Mouse (Mus musculus) heart, adult 2 months (tissue): ENCODE data around the gene Gba. TPM values are rescaled to one million over a fixed set of nuclear protein-coding genes. Genes with fewer than 3 reads are reported as not detected.
A peak's percentile ranks its signal among the peaks of the same experiment; 100 is the strongest.

Experiments used
- DNase-seq, 2 experiments: peaks; one replicate each; pipeline ENCODE4 v3.0.0; 2021
- H3K27ac ChIP-seq: fragments of 200-600 bp; 2 replicates; pipeline ENCODE4 v1.8.1; 2022
- H3K27me3 ChIP-seq: fragments of 200-500 bp; 2 replicates; pipeline ENCODE4 v1.6.1; 2012; ENCODE audit warnings: mild to moderate bottlenecking, low read length, inconsistent platforms, mixed read lengths; ENCODE audit not compliant: control insufficient read depth, insufficient read depth
- H3K36me3 ChIP-seq: fragments of 200-500 bp; 2 replicates; pipeline ENCODE4 v1.6.1; 2012; ENCODE audit warnings: low read length, inconsistent platforms; ENCODE audit not compliant: control insufficient read depth, insufficient read depth
- H3K4me1 ChIP-seq: fragments of 200-500 bp; 2 replicates; pipeline ENCODE4 v1.6.1; 2011; ENCODE audit warnings: low read length; ENCODE audit not compliant: control insufficient read depth, insufficient read depth
- H3K4me3 ChIP-seq: fragments of 200-600 bp; 2 replicates; pipeline ENCODE4 v1.8.1; 2022
- H3K79me2 ChIP-seq: fragments of 200-500 bp; replicated peaks from 2 replicates; pipeline ENCODE4 v1.6.1; 2012; ENCODE audit warnings: mild to moderate bottlenecking, inconsistent platforms, low read length, moderate library complexity, mixed read lengths; ENCODE audit not compliant: control insufficient read depth, insufficient read depth
- H3K9ac ChIP-seq: fragments of 200-500 bp; 2 replicates; pipeline ENCODE4 v1.6.1; 2012; ENCODE audit warnings: low read depth, mild to moderate bottlenecking, control low read depth, inconsistent platforms, low read length, mixed read lengths
- CTCF ChIP-seq: fragments of 200-600 bp; IDR thresholded peaks from 2 replicates; pipeline ENCODE4 v1.8.1; 2022; ENCODE audit warnings: antibody characterized with exemption, mild to moderate bottlenecking, moderate library complexity
- EP300 ChIP-seq: fragments of 200-500 bp; IDR thresholded peaks from 2 replicates; pipeline ENCODE4 v1.6.1; 2011; ENCODE audit warnings: low read depth, low read length, control low read depth; ENCODE audit not compliant: insufficient read depth
- POLR2A ChIP-seq: fragments of 200-500 bp; IDR thresholded peaks from 2 replicates; pipeline ENCODE4 v1.6.1; 2011; ENCODE audit warnings: mild to moderate bottlenecking, low read depth, low read length, control low read depth; ENCODE audit not compliant: insufficient read depth
- WGBS: fragments of 180-500 bp; shearing (Covaris S2); methylation state at CpG from one replicate; pipeline ENCODE4 v1.1.7; 2018; 5-methylcytosine and 5-hydroxymethylcytosine counted together
- intact Hi-C: fragments of 180-260 bp; cut with DNase I; formaldehyde crosslinking; loops from one replicate; pipeline ENCODE4 v1.15.1; 2025
- polyA plus RNA-seq: library from polyadenylated mRNA; depleted of rRNA; stranded (reverse); fragments of >200 nt; gene quantifications from 2 replicates; pipeline ENCODE4 v1.2.3, GENCODE M21; 2012
- total RNA-seq, 2 experiments: library from RNA; stranded (reverse); gene quantifications; 2 replicates each; pipeline ENCODE4 v1.2.3; 2021

The Gba gene
- total and polyA plus RNA-seq, 3 experiments = 19.9 to 26.3 (median 20.4) TPM

DNA sequence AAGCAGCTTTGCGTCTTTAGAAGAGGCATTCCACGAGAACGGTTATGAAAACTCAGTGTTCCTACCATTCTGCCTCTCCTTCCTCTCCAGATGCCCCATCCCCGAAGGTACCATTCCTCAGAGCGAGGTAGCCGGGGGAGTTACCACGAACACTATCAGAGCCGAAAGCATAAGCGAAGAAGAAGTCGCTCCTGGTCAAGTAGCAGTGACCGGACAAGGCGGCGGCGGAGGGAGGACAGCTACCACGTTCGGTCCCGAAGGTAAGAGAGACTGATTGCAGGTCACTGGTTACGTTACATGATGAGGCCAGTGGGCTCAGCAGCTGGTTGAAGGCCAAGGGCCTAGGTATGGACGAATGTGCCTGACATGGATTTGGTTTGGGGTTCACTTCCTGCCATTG, 35.8 kb upstream of the Gba start:
- TF ChIP-seq POLR2A (no peak), EP300 (no peak), CTCF (no peak)
- DNase-seq = no peak
- intact Hi-C loops = loop anchor here (10.0 kb wide), 1 partner anchor 222 kb away; no protein-coding TSS in a partner anchor
- H3K4me3 ChIP-seq = no peak overlapping the region
- 89% methylated on average over 19 of the region's 19 CpGs for WGBS
- H3K36me3 ChIP-seq = no peaks in the 10 kb centered on the region; the same call in 1 of the 2 replicates
- H3K79me2 ChIP-seq = no peaks in the 10 kb centered on the region; the same call in 1 of the 2 replicates
- no peak overlapping the region for H3K9ac ChIP-seq
- no peak overlapping the region for H3K27ac ChIP-seq
- peaks cover 2% of the 10 kb centered on the region for H3K4me1 ChIP-seq
- no peaks in the 10 kb centered on the region for H3K27me3 ChIP-seq

DNA sequence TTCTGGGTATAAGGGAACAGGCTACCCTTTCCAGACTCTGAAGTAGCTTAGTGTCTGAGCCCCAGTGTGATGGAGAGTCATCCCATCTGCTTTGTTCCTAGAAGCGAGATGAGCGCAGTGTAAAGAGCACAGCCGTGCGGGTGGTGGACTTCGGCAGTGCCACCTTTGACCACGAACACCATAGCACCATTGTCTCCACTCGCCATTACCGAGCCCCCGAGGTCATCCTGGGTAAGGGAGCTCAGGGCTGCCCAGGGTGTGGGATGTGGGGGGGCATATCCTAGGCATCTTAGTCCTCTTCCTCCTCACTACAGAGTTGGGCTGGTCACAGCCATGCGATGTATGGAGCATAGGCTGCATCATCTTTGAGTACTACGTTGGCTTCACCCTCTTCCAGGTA, 27.9 kb upstream of the Gba start:
- DNase-seq = no peak
- WGBS = 94% methylated on average over 11 of the region's 11 CpGs
- no peak overlapping the region for H3K9ac ChIP-seq
- no peaks in the 10 kb centered on the region for H3K27me3 ChIP-seq
- intact Hi-C loops = loop anchor here (10.0 kb wide), 1 partner anchor 620 kb away; the partner anchor contains the start of genes Lamtor2 and Ubqln4
- H3K4me1 ChIP-seq = peaks cover 2% of the 10 kb centered on the region
- H3K4me3 ChIP-seq = no peak overlapping the region
- H3K36me3 ChIP-seq = no peaks in the 10 kb centered on the region; the same call in 1 of the 2 replicates
- H3K27ac ChIP-seq = no peak overlapping the region
- TF ChIP-seq EP300 (no peak), POLR2A (no peak), CTCF (no peak)
- H3K79me2 ChIP-seq = no peaks in the 10 kb centered on the region

DNA sequence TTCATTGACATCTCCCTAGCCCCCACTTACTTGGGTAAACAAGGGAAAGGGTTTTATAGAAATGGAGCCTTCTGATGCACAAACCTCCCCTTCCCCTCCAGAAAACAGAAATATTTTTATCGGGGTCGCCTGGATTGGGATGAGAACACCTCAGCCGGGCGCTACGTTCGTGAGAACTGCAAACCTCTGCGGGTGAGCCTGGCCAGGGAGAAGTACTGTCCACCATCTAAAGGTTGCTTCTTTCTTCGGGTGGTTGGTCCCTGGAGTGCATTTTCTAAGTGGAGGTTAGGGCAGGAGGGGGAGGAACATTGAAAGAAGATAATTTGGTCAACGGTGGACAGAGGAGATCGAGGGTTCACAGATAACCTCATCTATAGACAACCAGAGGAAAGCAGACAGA, 27.2 kb upstream of the Gba start:
- Histone ChIP-seq H3K79me2 (no peaks in the 10 kb centered on the region), H3K36me3 (no peaks in the 10 kb centered on the region; the same call in 1 of the 2 replicates), H3K27me3 (no peaks in the 10 kb centered on the region), H3K4me3 (no peak overlapping the region), H3K4me1 (peaks cover 2% of the 10 kb centered on the region), H3K27ac (no peak overlapping the region), H3K9ac (no peak overlapping the region)
- no peak for TF ChIP-seq POLR2A
- TF ChIP-seq CTCF = no peak
- no peak for TF ChIP-seq EP300
- no peak for DNase-seq
- WGBS = 86% methylated on average over 10 of the region's 10 CpGs
- intact Hi-C loops = loop anchor here (10.0 kb wide), 1 partner anchor 621 kb away; the partner anchor contains the start of genes Lamtor2 and Ubqln4

DNA sequence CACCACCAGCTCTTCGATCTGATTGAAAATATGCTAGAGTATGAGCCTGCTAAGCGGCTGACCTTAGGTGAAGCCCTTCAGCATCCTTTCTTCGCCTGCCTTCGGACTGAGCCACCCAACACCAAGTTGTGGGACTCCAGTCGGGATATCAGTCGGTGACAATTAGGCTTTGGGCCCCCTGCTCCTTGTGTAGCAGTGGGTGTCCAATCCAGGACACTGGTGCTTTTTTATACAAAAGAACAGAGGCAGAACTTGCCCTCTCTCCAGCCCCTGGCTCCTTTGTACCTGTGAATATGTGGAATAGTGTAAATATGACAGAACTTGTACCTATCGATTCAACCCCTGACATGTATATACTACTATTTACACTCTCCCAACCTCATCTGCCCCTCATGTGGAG, 26.3 kb upstream of the Gba start:
- DNase-seq = no peak

DNA sequence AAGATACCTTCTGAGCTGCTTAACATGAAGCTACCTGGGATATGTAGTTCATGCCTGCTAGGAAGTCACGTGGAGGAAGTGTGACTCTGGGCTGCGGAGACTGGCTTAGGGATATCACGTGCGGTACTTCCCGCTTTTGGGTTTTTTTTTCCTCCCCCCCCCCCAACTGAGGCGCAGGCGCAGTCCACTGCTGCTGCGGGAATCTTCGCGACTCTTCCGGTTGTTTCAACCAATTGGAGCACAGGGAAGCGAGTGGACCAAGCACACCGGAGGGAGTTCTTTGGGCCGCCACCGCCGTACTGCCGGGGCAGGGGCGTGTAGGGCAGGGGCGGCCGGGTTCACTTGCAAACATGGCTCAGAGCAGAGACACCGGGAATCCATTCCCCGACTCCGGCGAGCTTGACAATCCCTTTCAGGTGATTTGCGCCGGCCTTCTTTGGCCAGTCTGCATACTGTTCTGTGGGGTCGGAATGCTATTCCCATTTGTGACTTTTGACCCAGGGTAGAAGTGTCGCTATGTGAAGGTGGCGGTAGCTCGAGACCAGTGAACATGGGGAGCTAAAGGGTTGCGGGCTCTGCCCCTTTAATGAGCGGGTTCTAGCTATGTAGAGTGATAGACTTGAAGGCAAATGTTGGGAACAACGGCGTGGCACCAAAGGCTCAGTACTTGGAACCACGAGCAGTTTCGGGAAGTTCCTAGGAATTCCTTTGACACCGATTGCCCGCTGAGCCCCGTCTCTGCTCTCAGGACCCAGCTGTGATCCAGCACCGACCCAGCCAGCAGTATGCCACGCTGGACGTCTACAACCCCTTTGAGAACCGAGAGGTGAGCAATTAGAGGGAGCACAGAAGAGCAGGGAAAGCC, 25.3 kb upstream of the Gba start, which contains the start of gene Scamp3:
Gene Scamp3 (plus strand): TSS at position 232 of the 865 bp plus-strand sequence.
- peak; percentile 86 for TF ChIP-seq POLR2A
- TF ChIP-seq EP300 = peak; percentile 96
- no peak for TF ChIP-seq CTCF
- Histone ChIP-seq H3K4me1 (peaks cover 2% of the 10 kb centered on the region), H3K27me3 (no peaks in the 10 kb centered on the region), H3K9ac (peak within 1 kb of the TSS; percentile 84), H3K4me3 (peak within 1 kb of the TSS; percentile 86), H3K27ac (peak within 1 kb of the TSS; percentile 84), H3K36me3 (no peaks in the 10 kb centered on the region; the same call in 1 of the 2 replicates), H3K79me2 (no peaks in the 10 kb centered on the region)
- intact Hi-C loops = loop anchor here (1.0 to 10.0 kb wide), 3 partner anchors 19 to 623 kb away; partner anchors contain the start of genes Lamtor2 and Ubqln4
- under 1% methylated on average over 43 of the region's 43 CpGs for WGBS
- DNase-seq = peak; percentile 86 to 89

More for the DNA sequence above, 26.3 kb upstream of the Gba start:
- intact Hi-C loops = loop anchor here (2.0 to 10.0 kb wide), 2 partner anchors 36 to 622 kb away; partner anchors contain the start of genes Lamtor2 and Ubqln4
- 87% methylated on average over 7 of the region's 7 CpGs for WGBS
- H3K36me3 ChIP-seq = no peaks in the 10 kb centered on the region; the same call in 1 of the 2 replicates
- H3K27me3 ChIP-seq = no peaks in the 10 kb centered on the region
- H3K4me3 ChIP-seq = no peak overlapping the region
- no peaks in the 10 kb centered on the region for H3K79me2 ChIP-seq
- no peak for TF ChIP-seq CTCF
- no peak for TF ChIP-seq EP300
- no peak for TF ChIP-seq POLR2A
- H3K9ac ChIP-seq = no peak overlapping the region
- no peak overlapping the region for H3K27ac ChIP-seq
- H3K4me1 ChIP-seq = peaks cover 2% of the 10 kb centered on the region

DNA sequence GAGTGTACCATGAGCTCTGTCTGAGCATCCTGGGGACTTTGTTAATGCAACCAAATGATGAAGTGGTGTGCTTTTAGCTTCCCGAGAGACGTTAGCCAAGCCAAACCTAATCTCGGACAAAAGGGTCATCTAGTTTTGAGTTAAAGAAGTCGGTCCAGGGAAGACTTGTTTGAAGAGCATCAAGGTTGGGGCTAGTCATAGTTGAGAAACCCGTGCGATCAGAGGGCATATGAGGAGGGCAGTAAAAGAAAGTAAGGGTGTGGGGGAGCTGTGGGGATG, 24.7 kb upstream of the Gba start:
- no peaks in the 10 kb centered on the region for H3K79me2 ChIP-seq
- peaks cover 2% of the 10 kb centered on the region for H3K4me1 ChIP-seq
- H3K4me3 ChIP-seq = peak overlapping the region; percentile 86
- WGBS = 4% methylated on average over 6 of the region's 6 CpGs
- no peaks in the 10 kb centered on the region; the same call in 1 of the 2 replicates for H3K36me3 ChIP-seq
- peak overlapping the region; percentile 84 for H3K9ac ChIP-seq
- H3K27me3 ChIP-seq = no peaks in the 10 kb centered on the region
- no peak for DNase-seq
- intact Hi-C loops = loop anchor here (10.0 kb wide), 1 partner anchor 623 kb away; the partner anchor contains the start of genes Lamtor2 and Ubqln4
- H3K27ac ChIP-seq = peak overlapping the region; percentile 84
- TF ChIP-seq CTCF (no peak), POLR2A (no peak), EP300 (no peak)
